Mouse (Mus musculus): ENCODE measurements around the gene Sbf2. TPM values are rescaled to one million over a fixed set of nuclear protein-coding genes. Genes with fewer than 3 reads are reported as not detected.
"Not testable (repeated sequence)": the region's sequence is repeated elsewhere in the genome, so short reads cannot be mapped to it uniquely, and the experiment has no call there.

Sbf2 gene
- polyA plus RNA-seq, 1 experiment from 2014 or later: 32.1 TPM

DNA sequence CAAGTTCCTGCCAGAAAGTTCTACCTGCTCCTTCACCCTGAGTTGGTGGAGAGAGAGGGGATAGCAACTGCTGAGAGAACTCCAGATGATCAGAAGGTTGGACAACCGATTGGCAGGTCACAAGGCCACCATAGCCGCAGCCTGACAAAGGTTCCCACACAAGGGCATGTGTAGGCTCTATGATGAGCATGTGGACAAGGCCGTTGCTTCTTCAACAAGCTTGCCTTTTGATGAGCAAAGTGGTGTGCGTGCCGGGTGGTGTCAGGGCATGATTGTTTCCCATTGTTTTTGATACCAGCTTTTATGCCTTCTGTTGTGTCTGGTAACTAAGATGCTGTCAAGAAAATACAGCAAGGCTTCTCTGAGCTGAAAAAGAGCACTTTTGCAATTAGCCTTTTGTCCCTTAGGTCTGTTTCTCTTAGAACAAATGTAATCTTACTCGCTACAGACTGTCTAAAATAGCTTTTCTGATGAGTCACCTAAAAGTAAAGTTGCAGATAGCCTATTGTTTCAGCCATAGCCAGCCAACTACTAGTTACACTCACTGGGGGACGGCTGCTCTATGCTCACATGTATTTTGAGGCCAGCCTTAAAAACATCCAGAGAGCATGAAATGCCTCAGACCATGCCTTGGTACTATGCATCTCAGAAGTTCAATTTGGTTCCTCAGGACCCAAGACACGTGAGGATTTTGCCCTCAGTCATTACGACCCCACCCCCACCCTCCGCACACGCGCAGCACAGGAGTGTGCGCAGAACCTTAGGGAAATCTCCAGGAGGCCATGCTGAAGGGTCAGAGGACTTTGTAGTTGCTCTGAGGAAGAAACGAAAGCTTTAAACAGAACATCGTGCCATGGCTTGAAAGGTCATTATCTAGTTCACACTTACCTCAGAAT lies 33.1 kb upstream of the Sbf2 start:
- Histone ChIP-seq H3K36me3 (ENCODE audit: insufficient read depth, low read length) (no peaks in the 10 kb centered on the region), H3K9ac (replicated peaks; ENCODE audit: low read length) (no peak overlapping the region), H3K27me3 (ENCODE audit: insufficient read depth, low read length) (no peaks in the 10 kb centered on the region), H3K4me3 (ENCODE audit: low read length) (no peak overlapping the region), H3K4me1 (ENCODE audit: insufficient read depth, low read length) (peaks cover 16% of the 10 kb centered on the region), H3K4me2 (replicated peaks; ENCODE audit: low read depth, low read length) (no peak overlapping the region), H3K9me3 (ENCODE audit: low read length) (peaks cover 5% of the 10 kb centered on the region; the same call in 1 of the 2 replicates), H3K27ac (ENCODE audit: low read length) (peak overlapping the region; percentile 78; the same call in 1 of the 2 replicates)
- ATAC-seq (ENCODE audit: low FRiP score, low TSS enrichment): no peak
- WGBS: 81% methylated on average over 15 of the region's 15 CpGs

DNA sequence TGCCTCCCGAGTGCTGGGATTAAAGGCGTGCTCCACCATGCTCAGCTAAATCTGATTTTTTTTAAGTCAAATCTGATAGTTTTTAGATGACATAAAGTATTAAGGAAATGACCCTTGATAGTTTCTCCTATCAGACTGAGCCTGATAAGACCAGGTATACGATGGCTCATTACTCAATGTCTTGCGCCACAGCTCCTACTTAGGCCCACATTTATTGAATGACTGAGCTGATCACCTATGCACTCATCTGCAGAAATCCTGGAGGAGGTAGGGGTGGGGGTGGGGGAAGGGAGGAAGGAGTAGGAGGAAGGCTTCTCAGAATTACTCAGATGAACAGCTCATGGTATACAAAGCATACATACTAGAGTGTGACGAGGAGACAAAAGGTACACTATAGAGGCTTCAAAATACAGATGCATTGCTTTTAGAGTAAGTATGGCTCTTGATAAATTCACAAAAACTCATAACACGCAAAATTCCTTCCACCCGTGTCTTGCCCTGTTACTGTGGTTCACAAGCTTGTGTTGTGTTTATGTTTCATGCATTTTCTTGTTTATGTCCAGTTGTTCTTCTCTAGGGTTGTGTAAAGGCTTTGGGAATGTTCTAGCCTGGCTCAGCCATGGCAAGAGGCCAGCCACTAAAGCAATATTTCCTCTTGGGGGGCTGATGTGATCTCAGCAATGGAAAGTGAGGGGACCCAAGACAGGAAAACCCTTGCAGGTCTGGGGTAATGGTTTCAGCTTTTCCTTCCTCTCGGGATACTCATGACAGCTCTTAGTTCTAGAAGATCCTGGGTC lies 32.1 kb upstream of the Sbf2 start:
- Histone ChIP-seq H3K36me3 (ENCODE audit: insufficient read depth, low read length) (no peaks in the 10 kb centered on the region), H3K4me1 (ENCODE audit: insufficient read depth, low read length) (peaks cover 16% of the 10 kb centered on the region), H3K9me3 (ENCODE audit: low read length) (peaks cover 5% of the 10 kb centered on the region; the same call in 1 of the 2 replicates), H3K27ac (ENCODE audit: low read length) (no peak overlapping the region), H3K4me3 (ENCODE audit: low read length) (no peak overlapping the region), H3K9ac (replicated peaks; ENCODE audit: low read length) (no peak overlapping the region), H3K27me3 (ENCODE audit: insufficient read depth, low read length) (no peaks in the 10 kb centered on the region), H3K4me2 (replicated peaks; ENCODE audit: low read depth, low read length) (no peak overlapping the region)
- ATAC-seq (ENCODE audit: low FRiP score, low TSS enrichment): no peak
- 82% methylated on average over 8 of the region's 8 CpGs for WGBS

- H3K4me2 ChIP-seq (replicated peaks; ENCODE audit: low read depth, low read length): no peak overlapping the region
- H3K27ac ChIP-seq (ENCODE audit: low read length): no peak overlapping the region
- H3K27me3 ChIP-seq (ENCODE audit: insufficient read depth, low read length): no peaks in the 10 kb centered on the region
- no peak overlapping the region for H3K4me3 ChIP-seq (ENCODE audit: low read length)
- no peak overlapping the region for H3K9ac ChIP-seq (replicated peaks; ENCODE audit: low read length)
- 76% methylated on average over 6 of the region's 6 CpGs for WGBS
- H3K4me1 ChIP-seq (ENCODE audit: insufficient read depth, low read length): peaks cover 16% of the 10 kb centered on the region
- 0 out of 2 replicates have a peak, but pooled peaks have one; percentile 7 for ATAC-seq (ENCODE audit: low FRiP score, low TSS enrichment)
- peaks cover 5% of the 10 kb centered on the region; the same call in 1 of the 2 replicates for H3K9me3 ChIP-seq (ENCODE audit: low read length)
- H3K36me3 ChIP-seq (ENCODE audit: insufficient read depth, low read length): no peaks in the 10 kb centered on the region
These were observed 31.1 kb upstream of the Sbf2 start for GRCm38 (mm10) chr7:110645859-110646258.

- WGBS: 75% methylated on average over 5 of the region's 5 CpGs
- H3K36me3 ChIP-seq (ENCODE audit: insufficient read depth, low read length): no peaks in the 10 kb centered on the region
- peak; percentile 44 for ATAC-seq (ENCODE audit: low FRiP score, low TSS enrichment)
These were observed 30.6 kb upstream of the Sbf2 start for GRCm38 (mm10) chr7:110645311-110645710.

GRCm38 (mm10) chr7:110639958-110640357 lies 25.2 kb upstream of the Sbf2 start:
- H3K27ac ChIP-seq (ENCODE audit: low read length); H3K4me3 ChIP-seq (ENCODE audit: low read length); ATAC-seq (ENCODE audit: low FRiP score, low TSS enrichment); H3K27me3 ChIP-seq (ENCODE audit: insufficient read depth, low read length); H3K9me3 ChIP-seq (ENCODE audit: low read length); H3K4me2 ChIP-seq (replicated peaks; ENCODE audit: low read depth, low read length); H3K9ac ChIP-seq (replicated peaks; ENCODE audit: low read length); H3K4me1 ChIP-seq (ENCODE audit: insufficient read depth, low read length); H3K36me3 ChIP-seq (ENCODE audit: insufficient read depth, low read length): not testable (repeated sequence)
- WGBS: 93% methylated on average over 3 of the region's 3 CpGs

More at GRCm38 (mm10) chr7:110645311-110645710, 30.6 kb upstream of the Sbf2 start:
- Histone ChIP-seq H3K27me3 (ENCODE audit: insufficient read depth, low read length) (no peaks in the 10 kb centered on the region), H3K27ac (ENCODE audit: low read length) (no peak overlapping the region), H3K4me3 (ENCODE audit: low read length) (no peak overlapping the region), H3K4me2 (replicated peaks; ENCODE audit: low read depth, low read length) (no peak overlapping the region), H3K9ac (replicated peaks; ENCODE audit: low read length) (no peak overlapping the region), H3K4me1 (ENCODE audit: insufficient read depth, low read length) (peaks cover 16% of the 10 kb centered on the region), H3K9me3 (ENCODE audit: low read length) (peaks cover 5% of the 10 kb centered on the region; the same call in 1 of the 2 replicates)

DNA sequence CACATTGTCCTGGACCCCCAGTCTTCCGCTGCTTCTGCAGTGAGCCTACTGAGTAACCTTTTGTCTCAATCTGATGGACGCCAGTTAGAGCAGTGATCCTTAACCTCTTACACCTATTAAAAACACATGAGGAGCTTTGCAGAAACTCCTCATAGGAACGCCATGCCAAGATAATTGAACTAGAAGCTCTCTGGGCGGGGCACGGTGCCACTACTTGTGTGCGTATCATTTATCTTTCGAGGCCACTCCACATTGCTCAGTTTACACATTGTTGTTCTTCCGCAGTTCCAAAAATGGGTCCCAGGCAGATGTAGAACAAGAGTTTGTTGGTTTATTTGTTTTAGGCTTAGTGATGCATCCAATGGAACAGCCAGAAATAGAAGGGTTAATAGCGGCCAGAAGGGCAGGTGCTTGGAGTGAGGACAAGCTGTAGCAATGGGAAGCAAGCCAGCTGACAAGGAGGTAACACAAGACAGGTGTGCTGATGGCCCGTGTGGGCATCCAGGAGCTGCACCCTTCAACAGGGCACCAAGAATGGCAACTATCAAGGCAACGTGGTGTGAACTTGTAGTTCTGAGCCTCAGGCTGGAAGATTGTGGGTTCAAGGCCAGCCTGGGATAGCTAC lies 24.7 kb upstream of the Sbf2 start:
- Histone ChIP-seq H3K9ac (replicated peaks; ENCODE audit: low read length) (no peak overlapping the region), H3K36me3 (ENCODE audit: insufficient read depth, low read length) (no peaks in the 10 kb centered on the region), H3K4me3 (ENCODE audit: low read length) (no peak overlapping the region), H3K4me1 (ENCODE audit: insufficient read depth, low read length) (peaks cover 9% of the 10 kb centered on the region; the same call in 1 of the 2 replicates), H3K27ac (ENCODE audit: low read length) (no peak overlapping the region), H3K9me3 (ENCODE audit: low read length) (no peaks in the 10 kb centered on the region), H3K27me3 (ENCODE audit: insufficient read depth, low read length) (no peaks in the 10 kb centered on the region), H3K4me2 (replicated peaks; ENCODE audit: low read depth, low read length) (no peak overlapping the region)
- WGBS: 76% methylated on average over 11 of the region's 11 CpGs
- ATAC-seq (ENCODE audit: low FRiP score, low TSS enrichment): no peak

- 51% methylated on average over 17 of the region's 17 CpGs for WGBS
- no peaks in the 10 kb centered on the region for H3K27me3 ChIP-seq (ENCODE audit: insufficient read depth, low read length)
- 0 out of 2 replicates have a peak, but pooled peaks have one; percentile 46 for ATAC-seq (ENCODE audit: low FRiP score, low TSS enrichment)
- peak overlapping the region; percentile 47; the same call in 1 of the 2 replicates for H3K27ac ChIP-seq (ENCODE audit: low read length)
- H3K4me1 ChIP-seq (ENCODE audit: insufficient read depth, low read length): peaks cover 9% of the 10 kb centered on the region; the same call in 1 of the 2 replicates
- H3K36me3 ChIP-seq (ENCODE audit: insufficient read depth, low read length): no peaks in the 10 kb centered on the region
- H3K4me2 ChIP-seq (replicated peaks; ENCODE audit: low read depth, low read length): no peak overlapping the region
- H3K9ac ChIP-seq (replicated peaks; ENCODE audit: low read length): no peak overlapping the region
- no peaks in the 10 kb centered on the region for H3K9me3 ChIP-seq (ENCODE audit: low read length)
- no peak overlapping the region for H3K4me3 ChIP-seq (ENCODE audit: low read length)
These were observed 23.8 kb upstream of the Sbf2 start for GRCm38 (mm10) chr7:110638305-110639110.

DNA sequence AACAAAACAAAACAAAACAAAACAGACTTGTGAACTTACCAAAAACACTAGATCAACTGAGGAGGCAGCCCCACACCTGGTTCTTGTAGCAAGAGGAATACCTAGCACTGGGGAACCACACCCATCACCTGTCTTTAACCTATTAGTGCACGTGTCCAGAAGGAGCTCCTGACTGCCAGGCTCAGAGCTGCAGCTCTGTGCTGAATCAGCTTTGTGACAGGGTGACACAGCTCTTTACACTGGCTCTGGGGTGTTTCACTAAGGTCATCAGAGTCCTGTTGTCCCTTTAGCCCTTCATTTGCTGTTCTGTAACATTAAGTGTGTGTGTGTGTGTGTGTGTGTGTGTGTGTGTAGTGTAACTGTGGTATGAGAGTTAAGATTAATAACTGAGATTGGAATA lies 21.8 kb upstream of the Sbf2 start:
- ATAC-seq (ENCODE audit: low FRiP score, low TSS enrichment): no peak
- no peak overlapping the region for H3K27ac ChIP-seq (ENCODE audit: low read length)
- 43% methylated on average over 1 of the region's 1 CpGs for WGBS

GRCm38 (mm10) chr7:110635929-110636328 lies 21.2 kb upstream of the Sbf2 start:
- Histone ChIP-seq H3K9me3 (ENCODE audit: low read length) (no peaks in the 10 kb centered on the region), H3K9ac (replicated peaks; ENCODE audit: low read length) (no peak overlapping the region), H3K4me3 (ENCODE audit: low read length) (no peak overlapping the region), H3K4me1 (ENCODE audit: insufficient read depth, low read length) (peaks cover 11% of the 10 kb centered on the region; the same call in 1 of the 2 replicates), H3K4me2 (replicated peaks; ENCODE audit: low read depth, low read length) (no peak overlapping the region), H3K27ac (ENCODE audit: low read length) (no peak overlapping the region), H3K36me3 (ENCODE audit: insufficient read depth, low read length) (no peaks in the 10 kb centered on the region), H3K27me3 (ENCODE audit: insufficient read depth, low read length) (no peaks in the 10 kb centered on the region)
- WGBS: 77% methylated on average over 3 of the region's 3 CpGs
- peak; percentile 50; the same call in 1 of the 2 replicates for ATAC-seq (ENCODE audit: low FRiP score, low TSS enrichment)

More for the DNA sequence above, 21.8 kb upstream of the Sbf2 start:
- no peaks in the 10 kb centered on the region for H3K36me3 ChIP-seq (ENCODE audit: insufficient read depth, low read length)
- H3K27me3 ChIP-seq (ENCODE audit: insufficient read depth, low read length): no peaks in the 10 kb centered on the region
- H3K9me3 ChIP-seq (ENCODE audit: low read length): no peaks in the 10 kb centered on the region
- peaks cover 9% of the 10 kb centered on the region; the same call in 1 of the 2 replicates for H3K4me1 ChIP-seq (ENCODE audit: insufficient read depth, low read length)
- H3K4me3 ChIP-seq (ENCODE audit: low read length): no peak overlapping the region
- no peak overlapping the region for H3K9ac ChIP-seq (replicated peaks; ENCODE audit: low read length)
- H3K4me2 ChIP-seq (replicated peaks; ENCODE audit: low read depth, low read length): no peak overlapping the region
